Comparison of ENCODE assay signal across 8 mouse cellular contexts in the genomic region with DNA sequence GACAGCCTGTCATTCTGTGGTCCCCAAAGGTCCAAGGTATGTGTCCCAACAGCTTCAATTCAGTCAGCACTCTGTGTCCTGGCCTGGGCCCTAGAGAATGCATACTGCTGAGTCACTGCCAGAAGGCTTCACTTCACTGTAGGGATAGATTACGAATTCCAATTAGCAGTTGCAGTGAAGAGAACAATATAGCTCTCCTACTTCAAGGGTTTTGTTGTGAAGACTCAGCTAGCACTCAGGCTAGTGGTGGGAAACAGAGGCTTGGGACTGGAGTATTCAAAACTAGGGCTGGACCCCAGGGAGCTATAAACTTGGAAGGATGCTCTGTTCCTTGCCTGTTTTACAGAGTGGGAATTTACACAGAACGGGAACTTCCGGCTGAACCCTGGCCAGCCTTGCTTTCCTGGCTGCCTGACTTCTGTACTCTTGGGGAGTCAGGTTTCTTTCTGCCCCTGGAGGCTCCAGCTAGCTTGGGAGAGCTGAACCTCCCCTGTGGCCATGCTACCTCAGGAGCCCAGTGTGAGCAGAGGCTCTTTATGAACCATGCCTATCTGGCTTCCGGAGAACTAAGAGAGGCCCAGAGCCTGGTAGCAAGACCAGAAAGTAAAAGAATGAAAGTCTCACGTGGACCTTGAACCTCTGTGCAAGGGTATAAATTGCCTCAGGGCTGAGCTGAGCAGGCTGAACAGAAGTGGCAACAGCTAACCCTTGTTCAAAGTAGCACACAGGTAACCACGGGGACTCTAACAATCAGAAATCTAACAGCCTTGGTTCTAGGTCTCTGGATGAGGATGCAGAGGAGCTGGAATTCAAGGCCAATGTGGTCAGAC. TPM values are rescaled to one million over a fixed set of nuclear protein-coding genes. Genes with fewer than 3 reads are reported as not detected.
A peak's percentile ranks its signal among the peaks of the same experiment; 100 is the strongest.
DNase-seq lines count a peak whose midpoint lies in the region; TF ChIP-seq lines count a peak whose summit lies in the region.

No protein-coding gene starts in this region.

- peaks cover 3% of the 10 kb centered on the region for H3K4me1 ChIP-seq in olfactory bulb, adult 2 months (ENCODE audit: control insufficient read depth, insufficient read depth, low read length)

- DNase-seq in 416B (ENCODE audit: low read depth): peak; percentile 75
- DNase-seq in Muller cell, postnatal 12 days (ENCODE audit: inconsistent ontology term): peak; percentile 80
- peak; percentile 50 to 58 for DNase-seq in gastrocnemius, postnatal 36 days
- peak; percentile 41 to 43 for DNase-seq in kidney, adult 8-10 months
- no peak for DNase-seq in left cerebral cortex, adult 8-10 months (ENCODE audit: low spot score in 2 of 2)
- no peak for DNase-seq in cerebellum, adult 9-10 months
- no peak for DNase-seq in urinary bladder, postnatal 25 days (ENCODE audit: low spot score)

- 50% methylated on average over 6 of the region's 6 CpGs for WGBS in olfactory bulb, adult 2 months

- no peak for TF ChIP-seq CTCF in olfactory bulb, adult 2 months (IDR thresholded peaks at IDR 0.05; ENCODE audit: insufficient read depth, low read depth, low read length)

- H3K27ac ChIP-seq in olfactory bulb, adult 2 months (ENCODE audit: insufficient read depth, low read depth, low read length): peak overlapping the region; percentile 3; the same call in 1 of the 2 replicates

- intact Hi-C loops in gastrocnemius, postnatal 36 days (cut with DNase I): no loop called here

- no peak for TF ChIP-seq POLR2A in olfactory bulb, adult 2 months (IDR thresholded peaks at IDR 0.05; ENCODE audit: insufficient read depth, low read depth, low read length)

- no peak overlapping the region for H3K4me3 ChIP-seq in olfactory bulb, adult 2 months (ENCODE audit: insufficient read depth, low read depth, low read length)

RNA-seq across cellular contexts. Expression of a gene that starts 40.3 kb away (rescaled TPM):
- total RNA-seq in gastrocnemius, postnatal 36 days (2021): 1 to 10 TPM; 6.0 to 6.5 TPM
- not detected in 2 replicates for polyA plus RNA-seq in olfactory bulb, adult 2 months (2012; ENCODE audit: insufficient read depth, insufficient read length, low replicate concordance, missing spikeins)
- total RNA-seq in left cerebral cortex, adult 8-10 months (2022): 1 to 10 TPM; 2.1 to 3.6 (median 3.3) TPM

Comparison
In these comparisons a context has a peak if more than half of its experiments do, and no peak if none do; other contexts are left out.
1. DNase-seq: peak in 416B (single experiment), Muller cell, postnatal 12 days (single experiment), gastrocnemius, postnatal 36 days (2 of 2) and kidney, adult 8-10 months (2 of 2); none in left cerebral cortex, adult 8-10 months (0 of 2), cerebellum, adult 9-10 months (single experiment) and urinary bladder, postnatal 25 days (single experiment).